Comparison of ENCODE assay signal across 8 mouse cellular contexts in the genomic region with DNA sequence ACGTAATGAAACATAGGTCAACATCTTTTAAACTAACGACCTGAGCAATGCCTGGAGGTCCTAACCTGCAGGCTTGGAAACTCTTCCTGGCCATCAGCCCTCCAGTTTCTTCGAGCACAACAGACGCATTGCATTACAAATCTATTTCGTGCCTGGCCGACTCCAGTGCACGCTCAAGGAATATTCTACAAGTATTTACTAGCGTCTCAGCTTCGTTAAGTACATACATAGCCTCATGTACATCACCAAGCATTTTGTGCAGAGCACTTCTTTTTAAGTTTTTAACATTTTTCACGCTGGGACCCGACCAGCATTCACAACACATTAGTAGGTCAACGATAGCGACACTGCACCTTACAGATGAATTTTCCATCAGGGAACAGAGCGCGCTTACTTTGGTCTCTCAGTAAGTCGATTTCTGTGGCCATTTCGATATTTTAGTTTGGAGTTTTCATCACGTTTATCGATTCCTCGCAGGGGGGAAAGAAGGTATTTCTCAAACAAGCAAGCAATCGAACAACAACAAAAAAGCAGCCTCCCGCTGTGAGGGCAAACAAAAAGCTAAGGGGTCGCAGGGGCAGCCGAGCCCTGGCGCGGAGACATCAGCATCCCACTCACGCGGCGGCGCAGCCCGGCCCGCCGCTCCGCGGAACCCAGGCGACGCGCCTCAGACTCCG. TPM values are rescaled to one million over a fixed set of nuclear protein-coding genes. Genes with fewer than 3 reads are reported as not detected.
DNase-seq lines count a peak whose midpoint lies in the region; ATAC-seq and TF ChIP-seq lines count a peak whose summit lies in the region.

No protein-coding gene starts in this region.

- H3K4me1 ChIP-seq in G1E (ENCODE audit: insufficient read depth, low read depth, low read length), result peaks cover 18% of the 10 kb centered on the region
- peaks cover 21% of the 10 kb centered on the region for H3K4me1 ChIP-seq in hindbrain, embryonic 10.5 days (replicated peaks)
- peaks cover 11% of the 10 kb centered on the region for H3K4me1 ChIP-seq in midbrain, embryonic 11.5 days (ENCODE audit: control insufficient read depth, insufficient read depth, low read length)

- H3K4me2 ChIP-seq in midbrain, embryonic 11.5 days, result peak overlapping the region; percentile 56

- no peaks in the 10 kb centered on the region for H3K27me3 ChIP-seq in G1E (ENCODE audit: insufficient read depth, low read length)
- H3K27me3 ChIP-seq in hindbrain, embryonic 10.5 days (ENCODE audit: insufficient read depth, poor library complexity, severe bottlenecking), result no peaks in the 10 kb centered on the region
- H3K27me3 ChIP-seq in midbrain, embryonic 11.5 days (ENCODE audit: control insufficient read depth, insufficient read depth, low read length), result no peaks in the 10 kb centered on the region

- peak overlapping the region; percentile 97 for H3K27ac ChIP-seq in hindbrain, embryonic 10.5 days
- H3K27ac ChIP-seq in midbrain, embryonic 11.5 days (ENCODE audit: low read depth, low read length), result peak overlapping the region; percentile 92

- peak overlapping the region; percentile 74 for H3K9ac ChIP-seq in midbrain, embryonic 11.5 days (ENCODE audit: low read length)

- no peak for TF ChIP-seq CTCF in G1E (IDR thresholded peaks at IDR 0.05; ENCODE audit: low read depth, low read length)

- WGBS in hindbrain, embryonic 10.5 days, result under 1% methylated on average over 39 of the region's 39 CpGs
- under 1% methylated on average over 39 of the region's 39 CpGs for WGBS in midbrain, embryonic 11.5 days

- H3K36me3 ChIP-seq in G1E (replicated peaks), result peaks cover 4% of the 10 kb centered on the region
- H3K36me3 ChIP-seq in hindbrain, embryonic 10.5 days, result peaks cover 3% of the 10 kb centered on the region; the same call in 1 of the 2 replicates
- H3K36me3 ChIP-seq in midbrain, embryonic 11.5 days (ENCODE audit: control insufficient read depth, insufficient read depth, low read length), result no peaks in the 10 kb centered on the region

- no peak for ATAC-seq in G1E (ENCODE audit: extremely low read depth, insufficient number of reproducible peaks, low FRiP score, poor library complexity, severe bottlenecking)
- ATAC-seq in midbrain, embryonic 11.5 days (ENCODE audit: low FRiP score), result 0 out of 2 replicates have a peak, but pooled peaks have one; percentile 10

- no peaks in the 10 kb centered on the region for H3K9me3 ChIP-seq in G1E (replicated peaks)
- no peaks in the 10 kb centered on the region for H3K9me3 ChIP-seq in hindbrain, embryonic 10.5 days
- no peaks in the 10 kb centered on the region for H3K9me3 ChIP-seq in midbrain, embryonic 11.5 days (ENCODE audit: control insufficient read depth, low read length)

- peak; percentile 9 for DNase-seq in layer of hippocampus, adult 11-12 months (ENCODE audit: low spot score)
- DNase-seq in layer of hippocampus, postnatal 36 days, result no peak
- DNase-seq in G1E (ENCODE audit: low spot score), result no peak
- peak; percentile 44 for DNase-seq in embryo, embryonic 9.5 days (ENCODE audit: extremely low spot score)
- no peak for DNase-seq in hindbrain, embryonic 10.5 days (ENCODE audit: low spot score)
- DNase-seq in layer of hippocampus, postnatal 14 days (ENCODE audit: low spot score in 2 of 2), result peak; percentile 20 to 37
- DNase-seq in midbrain, embryonic 11.5 days (ENCODE audit: low spot score, missing footprints), result peak; percentile 95
- DNase-seq in gastrocnemius, postnatal 25 days, result no peak

- H3K4me3 ChIP-seq in G1E (ENCODE audit: low read depth, low read length), result peak overlapping the region; percentile 88
- peak overlapping the region; percentile 71 for H3K4me3 ChIP-seq in hindbrain, embryonic 10.5 days
- peak overlapping the region; percentile 57 for H3K4me3 ChIP-seq in midbrain, embryonic 11.5 days (ENCODE audit: low read depth, low read length)

RNA-seq across cellular contexts. Expression of gene Sclt1, which starts 0.6 kb away (rescaled TPM):
- total RNA-seq in layer of hippocampus, postnatal 36 days (2021), result 10 to 100 TPM; 17.8 to 19.4 TPM
- 32.2 and 36.5 TPM in 2 replicates for total RNA-seq in G1E (2014; fragmentation: Nextera tagmentation)
- total RNA-seq in G1E (2017), result 18.5 and 21.9 TPM in 2 replicates
- polyA plus RNA-seq in G1E (2012), result 7.6 and 8.3 TPM in 2 replicates
- 17.7 and 22.2 TPM in 2 replicates for polyA plus RNA-seq in hindbrain, embryonic 10.5 days (2016; fragmentation: Nextera tagmentation; extraction: Ambion mirVana)
- total RNA-seq in layer of hippocampus, postnatal 14 days (2021), result 10 to 100 TPM; 13.8 to 15.0 TPM
- polyA plus RNA-seq in midbrain, embryonic 11.5 days (2014; fragmentation: Nextera tagmentation; extraction: Ambion mirVana), result 23.8 and 28.2 TPM in 2 replicates
- total RNA-seq in gastrocnemius, postnatal 25 days (2021), result 1 to 10 TPM; 4.6 to 5.0 TPM

RNA-seq across cellular contexts. Expression of gene D3Ertd751e, which starts 0.7 kb away (rescaled TPM):
- total RNA-seq in layer of hippocampus, postnatal 36 days (2021), result 10 to 100 TPM in 1 of 2 experiments, 1 to 10 TPM in 1; 8.3 to 12.1 TPM
- total RNA-seq in G1E (2014; fragmentation: Nextera tagmentation) (21.1 and 23.5 TPM in 2 replicates), G1E (2017) (11.5 and 15.1 TPM in 2 replicates)
- polyA plus RNA-seq in G1E (2012), result 1.1 and 1.3 TPM in 2 replicates
- 14.1 and 18.5 TPM in 2 replicates for polyA plus RNA-seq in hindbrain, embryonic 10.5 days (2016; fragmentation: Nextera tagmentation; extraction: Ambion mirVana)
- total RNA-seq in layer of hippocampus, postnatal 14 days (2021), result 10 to 100 TPM in 1 of 2 experiments, 1 to 10 TPM in 1; 7.1 to 10.3 TPM
- 22.3 and 22.4 TPM in 2 replicates for polyA plus RNA-seq in midbrain, embryonic 11.5 days (2014; fragmentation: Nextera tagmentation; extraction: Ambion mirVana)
- total RNA-seq in gastrocnemius, postnatal 25 days (2021), result 1 to 10 TPM; 2.0 to 2.4 TPM

Comparison
In these comparisons a context has a peak if more than half of its experiments do, and no peak if none do; other contexts are left out.
1. DNase-seq: peak in layer of hippocampus, adult 11-12 months (single experiment), embryo, embryonic 9.5 days (single experiment), layer of hippocampus, postnatal 14 days (2 of 2) and midbrain, embryonic 11.5 days (single experiment); none in layer of hippocampus, postnatal 36 days (0 of 2), G1E (single experiment), hindbrain, embryonic 10.5 days (single experiment) and gastrocnemius, postnatal 25 days (single experiment).
2. Peak in every context shown above with its lines, with median percentiles within 50 percentile points of each other: H3K4me3 ChIP-seq.